Mouse (Mus musculus): ENCODE data around the gene Glrx5. TPM values are rescaled to one million over a fixed set of nuclear protein-coding genes. Genes with fewer than 3 reads are reported as not detected.
A peak's percentile ranks its signal among the peaks of the same experiment; 100 is the strongest.

The Glrx5 gene
- total RNA-seq (2014; fragmentation: Nextera tagmentation) (50.7 and 56.1 TPM in 2 replicates), total RNA-seq (2017) (27.2 and 29.8 TPM in 2 replicates)

- ATAC-seq (replicated peaks; ENCODE audit: poor library complexity, severe bottlenecking) = peak; percentile 76
These were observed at the start of gene Glrx5 for GRCm38 (mm10) chr12:105032147-105032831. TSS of gene Glrx5 (plus strand) at chr12:105032688.

GRCm38 (mm10) chr12:104983476-104983875 is 49.0 kb upstream of the Glrx5 start:
- ATAC-seq (replicated peaks; ENCODE audit: poor library complexity, severe bottlenecking) = peak; percentile 84

GRCm38 (mm10) chr12:104985088-104985487 is 47.4 kb upstream of the Glrx5 start:
- ATAC-seq (replicated peaks; ENCODE audit: poor library complexity, severe bottlenecking) = no peak

GRCm38 (mm10) chr12:104986001-104986400 is 46.5 kb upstream of the Glrx5 start:
- no peak for ATAC-seq (replicated peaks; ENCODE audit: poor library complexity, severe bottlenecking)

- peak; percentile 5; the same call in 1 of the 2 replicates for ATAC-seq (replicated peaks; ENCODE audit: poor library complexity, severe bottlenecking)
These were observed 45.7 kb upstream of the Glrx5 start for GRCm38 (mm10) chr12:104986781-104987180.

GRCm38 (mm10) chr12:104987936-104988335 is 44.6 kb upstream of the Glrx5 start:
- ATAC-seq (replicated peaks; ENCODE audit: poor library complexity, severe bottlenecking) = no peak

GRCm38 (mm10) chr12:104990741-104991454 is 41.6 kb upstream of the Glrx5 start:
- ATAC-seq (replicated peaks; ENCODE audit: poor library complexity, severe bottlenecking) = peak; percentile 80

- peak; percentile 33 for ATAC-seq (replicated peaks; ENCODE audit: poor library complexity, severe bottlenecking)
These were observed 40.3 kb upstream of the Glrx5 start for GRCm38 (mm10) chr12:104992123-104992741.

- ATAC-seq (replicated peaks; ENCODE audit: poor library complexity, severe bottlenecking) = no peak
These were observed 39.6 kb upstream of the Glrx5 start for GRCm38 (mm10) chr12:104992838-104993237.

GRCm38 (mm10) chr12:104995259-104995876 is 37.1 kb upstream of the Glrx5 start:
- ATAC-seq (replicated peaks; ENCODE audit: poor library complexity, severe bottlenecking) = peak; percentile 41

- no peak for ATAC-seq (replicated peaks; ENCODE audit: poor library complexity, severe bottlenecking)
These were observed 36.3 kb upstream of the Glrx5 start for GRCm38 (mm10) chr12:104996012-104996728.

- ATAC-seq (replicated peaks; ENCODE audit: poor library complexity, severe bottlenecking) = no peak
These were observed 35.3 kb upstream of the Glrx5 start for GRCm38 (mm10) chr12:104997159-104997558.

- ATAC-seq (replicated peaks; ENCODE audit: poor library complexity, severe bottlenecking) = peak; percentile 23
These were observed 34.7 kb upstream of the Glrx5 start for GRCm38 (mm10) chr12:104997641-104998293.

GRCm38 (mm10) chr12:104998541-104998940 is 33.9 kb upstream of the Glrx5 start:
- no peak for ATAC-seq (replicated peaks; ENCODE audit: poor library complexity, severe bottlenecking)

GRCm38 (mm10) chr12:104999171-104999570 is 33.3 kb upstream of the Glrx5 start:
- ATAC-seq (replicated peaks; ENCODE audit: poor library complexity, severe bottlenecking) = peak; percentile 23

GRCm38 (mm10) chr12:105000487-105001283 is 31.8 kb upstream of the Glrx5 start:
- ATAC-seq (replicated peaks; ENCODE audit: poor library complexity, severe bottlenecking) = peak; percentile 66

GRCm38 (mm10) chr12:105001317-105001716 is 31.2 kb upstream of the Glrx5 start:
- 0 out of 2 replicates have a peak, but pooled peaks have one; percentile 3 for ATAC-seq (replicated peaks; ENCODE audit: poor library complexity, severe bottlenecking)

GRCm38 (mm10) chr12:105002340-105003132 is 30.0 kb upstream of the Glrx5 start:
- ATAC-seq (replicated peaks; ENCODE audit: poor library complexity, severe bottlenecking) = peak; percentile 7; the same call in 1 of the 2 replicates
